28 mouse cellular contexts compared by ENCODE assay signal in genomic region chr1:62444406-62444805, GRCm38 (mm10).
"Had no signal": no experiment of that assay in that cellular context is flagged by ENCODE, and none has a peak within 500 bp of the region (broad histone marks: within the 10 kb centered on the region; RNA-seq: fewer than 3 reads in every experiment).

No protein-coding gene starts in this region.

- H3K36me3 ChIP-seq: heart, embryonic 13.5 days; heart, embryonic 15.5 days; hindbrain, embryonic 13.5 days; hindbrain, embryonic 15.5 days; kidney, embryonic 15.5 days; limb, embryonic 12.5 days; liver, embryonic 13.5 days; liver, embryonic 15.5 days had no signal

- H3K27me3 ChIP-seq: heart, embryonic 13.5 days; heart, embryonic 15.5 days; hindbrain, embryonic 13.5 days; hindbrain, embryonic 15.5 days; kidney, embryonic 15.5 days; limb, embryonic 12.5 days; liver, embryonic 13.5 days; liver, embryonic 15.5 days had no signal

- H3K4me2 ChIP-seq: heart, embryonic 11.5 days; heart, embryonic 13.5 days; heart, embryonic 15.5 days; hindbrain, embryonic 13.5 days; hindbrain, embryonic 15.5 days; kidney, embryonic 15.5 days; limb, embryonic 12.5 days; liver, embryonic 11.5 days; liver, embryonic 13.5 days; liver, embryonic 15.5 days had no signal

- H3K4me3 ChIP-seq: heart, adult 2 months; heart, embryonic 13.5 days; heart, embryonic 15.5 days; hindbrain, embryonic 13.5 days; hindbrain, embryonic 15.5 days; kidney, embryonic 15.5 days; limb, embryonic 12.5 days; liver, embryonic 13.5 days; liver, embryonic 15.5 days had no signal

- H3K9me3 ChIP-seq: heart, embryonic 13.5 days; heart, embryonic 15.5 days; hindbrain, embryonic 13.5 days; hindbrain, embryonic 15.5 days; kidney, embryonic 15.5 days; limb, embryonic 12.5 days; liver, embryonic 13.5 days; liver, embryonic 15.5 days had no signal

- DNase-seq: gastrocnemius, postnatal 14 days; gastrocnemius, postnatal 36 days; heart, adult 11 months; heart, adult 2 months; heart, postnatal 14 days; heart, postnatal 36 days; kidney, adult 11 months; kidney, adult 2 months; kidney, adult 9 months; kidney, postnatal 14 days; kidney, postnatal 36 days; layer of hippocampus, adult 9-11 months; layer of hippocampus, postnatal 36 days; left cerebral cortex, postnatal 4 days; liver; liver, embryonic 13.5 days had no signal

- ATAC-seq: hindbrain, postnatal 0 days; intestine, embryonic 16.5 days had no signal

- H3K9ac ChIP-seq: heart, embryonic 13.5 days; heart, embryonic 15.5 days; hindbrain, embryonic 13.5 days; hindbrain, embryonic 15.5 days; kidney, embryonic 15.5 days; limb, embryonic 12.5 days; liver, embryonic 13.5 days; liver, embryonic 15.5 days had no signal

- H3K4me1 ChIP-seq: heart, embryonic 15.5 days; hindbrain, embryonic 13.5 days; hindbrain, embryonic 15.5 days; kidney, embryonic 15.5 days; liver, embryonic 13.5 days; liver, embryonic 15.5 days had no signal

- H3K27ac ChIP-seq: heart, adult 2 months; heart, embryonic 13.5 days; heart, embryonic 15.5 days; hindbrain, embryonic 13.5 days; hindbrain, embryonic 15.5 days; hindbrain, postnatal 0 days; kidney, embryonic 15.5 days; kidney, postnatal 0 days; limb, embryonic 12.5 days; liver, embryonic 13.5 days; liver, embryonic 15.5 days had no signal
